Mouse (Mus musculus) urinary bladder, adult 2 months (tissue): ENCODE data around the gene Elp5. TPM values are rescaled to one million over a fixed set of nuclear protein-coding genes. Genes with fewer than 3 reads are reported as not detected.
"Not testable (repeated sequence)": the region's sequence is repeated elsewhere in the genome, so short reads cannot be mapped to it uniquely, and the experiment has no call there.

Experiments used
- DNase-seq: peaks from one replicate; pipeline ENCODE4 v3.0.0; 2022; ENCODE audit warnings: low spot score
- polyA plus RNA-seq: library from polyadenylated mRNA; depleted of rRNA; stranded (reverse); fragments of >200 nt; gene quantifications from 2 replicates; pipeline ENCODE4 v1.2.3, GENCODE M21; 2012; rRNA removed

Elp5 gene
- polyA plus RNA-seq, result 57.6 and 61.4 TPM in 2 replicates

GRCm38 (mm10) chr11:69982225-69982624 is at the start of gene Elp5:
Gene Elp5, minus strand, starts transcription at chr11:69982517.
- no peak for DNase-seq

- DNase-seq, result no peak
These were observed 49.0 kb upstream of the Elp5 start for GRCm38 (mm10) chr11:70031321-70031670.

GRCm38 (mm10) chr11:70030651-70031320 is 48.5 kb upstream of the Elp5 start:
- no peak for DNase-seq

GRCm38 (mm10) chr11:70029829-70030550 is 47.7 kb upstream of the Elp5 start:
- no peak for DNase-seq

DNA sequence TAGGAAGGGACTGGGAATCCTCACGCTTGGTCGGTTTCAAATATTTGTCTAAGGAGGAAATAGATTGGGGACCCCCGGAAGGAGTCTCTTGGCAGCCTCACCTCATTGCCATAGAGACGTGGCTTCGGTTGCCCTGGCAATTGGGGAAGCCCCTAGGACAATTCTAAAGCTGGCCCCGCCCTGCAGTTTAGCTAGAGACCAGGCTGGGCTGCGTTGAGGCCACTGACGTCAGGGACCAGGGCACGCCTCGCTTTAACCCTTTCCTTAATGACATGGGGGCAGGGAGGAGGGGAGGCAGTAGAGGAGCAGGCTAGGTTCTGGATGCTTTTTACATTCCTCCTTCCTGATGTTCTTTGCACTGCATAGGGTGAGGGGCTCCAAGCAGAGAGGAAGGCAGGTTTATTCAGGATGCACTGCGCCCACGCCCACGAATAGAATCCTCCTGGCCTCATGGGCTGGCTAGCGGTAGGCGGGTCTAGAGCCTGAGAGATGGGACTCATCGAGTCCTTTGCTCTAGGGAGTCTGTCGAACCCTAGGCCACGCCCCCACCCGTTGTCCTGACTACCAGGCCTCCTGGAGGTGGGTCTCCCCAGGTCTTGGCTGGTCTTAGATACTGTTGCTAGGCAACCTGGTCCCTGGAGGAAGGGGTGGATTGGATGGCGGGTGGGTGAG is 46.9 kb upstream of the Elp5 start:
- no peak for DNase-seq

- DNase-seq, result no peak
These were observed 46.2 kb upstream of the Elp5 start for GRCm38 (mm10) chr11:70028401-70029129.

- no peak for DNase-seq
These were observed 45.1 kb upstream of the Elp5 start for GRCm38 (mm10) chr11:70027397-70027796.

- DNase-seq, result no peak
These were observed 44.4 kb upstream of the Elp5 start for GRCm38 (mm10) chr11:70026689-70027088.

- DNase-seq, result no peak
These were observed 41.8 kb upstream of the Elp5 start for GRCm38 (mm10) chr11:70024151-70024514.

DNA sequence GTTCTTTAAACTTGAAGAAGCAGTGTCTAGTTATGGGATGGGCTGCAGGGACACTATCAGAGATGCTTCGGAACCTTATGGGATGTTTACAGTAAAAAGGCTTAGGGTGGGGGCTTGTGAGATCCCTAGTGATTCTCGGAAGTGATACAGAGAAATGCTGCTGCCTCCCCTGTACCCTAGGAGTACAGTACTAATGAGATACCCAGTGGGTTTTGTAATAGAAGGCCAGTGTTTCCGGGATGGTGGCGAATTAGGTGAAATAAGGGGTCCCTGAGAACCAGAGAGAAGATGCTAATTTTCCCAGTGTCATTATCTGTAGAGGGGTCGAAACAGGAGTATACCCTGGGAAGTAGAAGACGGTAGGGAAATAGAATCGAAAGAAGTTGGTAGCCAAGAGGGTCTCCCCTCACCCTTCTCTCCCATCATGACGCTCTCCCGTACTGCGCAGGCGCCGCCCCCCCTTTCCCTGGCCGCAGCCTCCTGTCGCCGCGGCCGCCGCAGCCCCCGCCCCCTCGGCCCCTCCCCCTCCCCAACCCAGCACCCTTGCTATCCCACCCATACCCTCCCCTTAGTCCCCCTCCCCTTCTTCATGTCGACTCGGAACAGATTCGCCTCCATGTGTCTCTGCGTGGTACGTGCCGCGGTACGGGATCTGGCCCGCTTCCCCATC is 41.3 kb upstream of the Elp5 start:
- no peak for DNase-seq

DNA sequence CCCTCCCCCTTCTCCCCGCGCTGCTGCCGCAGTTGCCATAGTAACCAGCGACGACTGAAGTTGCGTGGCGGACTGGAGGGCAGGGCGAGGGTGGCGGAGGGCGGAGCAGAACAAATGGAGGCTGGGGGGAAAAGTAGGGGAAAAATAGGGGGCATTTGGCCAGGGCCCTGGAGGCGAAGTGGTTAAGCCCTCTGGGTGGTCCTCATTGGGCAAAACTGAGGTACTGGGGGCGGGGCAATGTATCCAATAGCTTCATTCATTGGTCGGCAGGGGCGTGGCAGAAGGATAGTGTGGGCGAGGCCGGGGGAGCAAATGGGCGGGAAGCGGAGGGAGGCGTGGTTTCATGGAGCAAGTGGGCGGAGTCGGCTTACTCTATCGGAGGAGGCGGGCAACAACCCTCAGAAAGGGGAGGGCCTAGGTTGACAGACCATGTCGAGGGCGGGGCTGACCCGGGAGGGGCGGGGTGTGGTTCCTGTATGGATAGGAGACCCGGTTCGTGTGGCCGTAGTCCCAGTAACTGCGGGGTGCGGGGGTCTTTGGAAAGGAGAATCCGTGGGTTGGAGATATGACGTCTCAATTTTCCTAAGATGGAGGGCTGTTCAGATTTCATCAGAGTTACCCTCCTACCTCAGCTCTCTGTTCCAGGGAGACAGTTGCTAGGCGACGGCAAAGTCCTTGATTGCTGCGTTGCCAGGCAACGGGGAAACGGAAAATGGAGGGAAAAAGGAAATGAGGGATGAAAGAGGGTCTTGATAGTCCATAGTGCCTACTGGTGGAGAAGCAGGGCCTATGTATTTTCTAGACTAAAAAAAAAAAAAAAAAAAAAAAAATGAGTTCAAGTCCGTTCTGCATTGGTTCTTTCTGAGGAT is 39.2 kb upstream of the Elp5 start:
- peak; percentile 81 for DNase-seq

- DNase-seq, result no peak
These were observed 38.5 kb upstream of the Elp5 start for GRCm38 (mm10) chr11:70020731-70021263.

DNA sequence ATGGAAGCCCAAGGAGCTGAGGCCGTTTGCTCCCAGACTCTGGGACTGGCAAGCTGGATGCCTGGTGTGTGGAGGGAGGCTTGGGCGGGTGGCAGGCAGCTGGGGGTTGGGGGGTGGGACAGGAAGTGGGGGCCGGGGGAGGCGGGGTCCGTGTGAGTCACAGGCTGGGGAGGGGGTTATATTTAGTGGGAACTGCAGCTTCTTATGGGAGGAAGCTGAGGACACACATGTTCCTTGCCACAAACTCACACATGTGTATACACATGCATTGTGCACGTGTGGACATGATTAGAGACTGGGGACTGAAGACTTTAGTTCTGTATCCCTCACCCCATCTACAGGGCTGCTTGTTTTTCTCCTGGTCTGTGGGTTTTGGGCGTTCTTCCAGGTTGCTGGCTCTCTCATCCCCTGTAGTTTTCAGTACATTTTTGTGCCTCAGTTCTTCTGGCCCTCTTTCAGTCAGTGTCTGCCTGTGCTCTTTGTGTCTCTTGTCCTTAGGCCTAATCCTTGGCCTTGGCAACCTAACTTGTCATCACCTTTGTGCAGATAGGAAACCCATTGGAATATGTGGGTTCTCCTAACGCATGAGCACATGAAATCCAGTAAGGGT is 37.8 kb upstream of the Elp5 start:
- no peak for DNase-seq

GRCm38 (mm10) chr11:70019495-70020021 is 37.2 kb upstream of the Elp5 start:
- DNase-seq, result no peak

DNA sequence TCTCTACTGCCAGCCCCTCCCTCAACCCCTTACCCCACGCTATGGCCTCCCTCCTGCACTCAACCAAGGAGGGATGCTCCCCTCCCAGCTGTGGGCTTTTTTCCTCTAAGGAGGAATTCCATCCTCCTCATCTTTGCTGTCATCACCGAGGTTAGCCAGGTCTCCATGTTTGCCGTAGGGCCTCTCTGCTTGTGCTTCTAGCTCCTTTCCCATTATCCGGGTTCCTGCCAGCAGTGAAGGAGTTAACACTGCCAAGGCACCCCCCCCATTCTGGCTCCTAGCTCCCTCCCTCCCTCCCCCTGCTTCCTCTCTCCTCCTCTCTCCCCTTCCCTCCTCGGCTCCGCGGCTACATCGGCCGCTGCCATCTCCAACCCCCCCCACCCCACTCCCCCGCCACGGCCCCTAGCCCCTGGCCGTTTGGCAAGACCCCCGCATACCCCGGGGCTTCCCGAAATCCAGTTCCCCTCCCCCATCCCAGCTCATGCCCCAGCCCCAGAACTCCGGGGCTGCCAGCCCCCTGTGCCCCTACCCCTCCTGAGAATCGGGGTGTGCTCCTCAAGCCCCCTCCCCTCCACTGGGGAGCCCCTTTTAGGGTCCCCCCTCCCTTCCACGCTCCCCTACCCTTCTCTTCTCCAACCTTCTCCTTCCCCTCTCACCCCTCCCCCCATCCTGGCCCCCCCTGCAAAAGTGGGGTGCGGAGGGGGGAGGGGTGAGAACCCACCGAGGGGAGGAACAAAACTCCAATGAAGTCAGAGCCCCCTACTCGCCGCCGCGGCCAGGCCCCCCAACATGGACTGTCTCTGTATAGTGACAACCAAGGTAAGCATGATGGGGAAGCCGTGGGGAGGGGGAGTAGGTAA is 36.0 kb upstream of the Elp5 start:
- DNase-seq, result no peak

DNA sequence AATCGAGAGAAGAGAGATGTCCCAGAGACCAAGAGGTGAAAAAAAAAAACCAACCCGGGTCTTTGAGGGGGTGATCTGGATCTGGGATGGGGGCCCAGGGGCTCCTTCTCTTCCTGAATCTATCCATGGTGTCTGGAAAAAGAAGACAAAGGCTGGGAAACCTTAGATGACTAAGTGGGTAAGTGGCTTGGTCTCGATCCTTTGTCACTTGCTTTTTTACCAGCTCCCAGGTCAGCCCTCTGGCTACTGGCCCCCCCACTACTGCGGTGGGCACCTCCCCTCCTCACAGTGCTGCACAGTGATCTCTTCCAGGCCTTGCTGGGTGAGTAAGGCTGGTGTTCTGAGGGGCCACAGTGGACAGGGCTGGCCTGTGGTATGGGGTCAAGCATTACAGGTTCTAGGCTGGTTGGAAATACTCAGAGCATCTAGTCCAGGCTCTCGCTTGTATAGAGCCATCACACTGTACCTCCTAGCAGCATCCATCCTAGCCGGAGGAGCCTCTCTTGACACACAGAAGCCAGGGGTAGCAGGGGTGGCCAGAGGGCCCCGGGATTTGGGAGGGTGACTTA is 35.0 kb upstream of the Elp5 start:
- no peak for DNase-seq

DNA sequence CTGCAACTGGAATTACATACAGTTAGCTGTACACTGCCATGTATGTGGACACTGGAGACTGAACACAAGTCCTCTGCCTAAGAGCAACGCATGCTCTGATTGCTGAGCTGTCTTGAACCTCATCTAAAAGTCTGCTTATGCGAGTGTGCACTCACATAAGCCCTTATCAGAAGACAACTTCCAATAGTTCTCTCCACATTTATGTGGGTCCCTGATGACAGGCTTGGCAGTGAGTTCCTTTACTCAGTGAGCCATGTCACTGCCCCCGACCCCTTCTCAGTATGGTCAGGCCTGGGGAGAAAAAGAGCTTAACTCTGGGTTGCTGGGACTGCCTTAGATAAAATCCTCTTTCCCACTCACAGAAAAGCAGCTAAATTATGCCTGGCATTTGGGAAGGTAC is 34.4 kb upstream of the Elp5 start, which contains the start of gene Dlg4:
Dlg4 (plus strand) TSS at position 274 of the 400 bp plus-strand sequence.
- no peak for DNase-seq

GRCm38 (mm10) chr11:70016177-70016576 is 33.9 kb upstream of the Elp5 start:
- DNase-seq, result not testable (repeated sequence)
